Comparison of ENCODE assay signal across 10 mouse cellular contexts in genomic region chr5:104131544-104131943, GRCm38 (mm10). TPM values are rescaled to one million over a fixed set of nuclear protein-coding genes. Genes with fewer than 3 reads are reported as not detected.
A peak's percentile ranks its signal among the peaks of the same experiment; 100 is the strongest.
DNase-seq lines count a peak whose midpoint lies in the region; ATAC-seq lines count a peak whose summit lies in the region.
"Had no signal": no experiment of that assay in that cellular context is flagged by ENCODE, and none has a peak within 500 bp of the region (broad histone marks: within the 10 kb centered on the region; RNA-seq: fewer than 3 reads in every experiment).

No protein-coding gene starts in this region.

- no peak overlapping the region for H3K4me3 ChIP-seq in heart, embryonic 12.5 days
- no peak overlapping the region for H3K4me3 ChIP-seq in kidney, embryonic 16.5 days (ENCODE audit: low read length)
- no peak overlapping the region for H3K4me3 ChIP-seq in forebrain, embryonic 13.5 days
- H3K4me3 ChIP-seq: neural tube, embryonic 13.5 days had no signal

- H3K4me1 ChIP-seq in heart, embryonic 12.5 days (replicated peaks), result no peaks in the 10 kb centered on the region; the same call in 1 of the 2 replicates
- H3K4me1 ChIP-seq in kidney, embryonic 16.5 days (ENCODE audit: insufficient read depth, low read length), result peaks cover 7% of the 10 kb centered on the region
- H3K4me1 ChIP-seq in forebrain, embryonic 13.5 days, result no peaks in the 10 kb centered on the region
- H3K4me1 ChIP-seq: neural tube, embryonic 13.5 days had no signal

- no peaks in the 10 kb centered on the region for H3K36me3 ChIP-seq in heart, embryonic 12.5 days
- no peaks in the 10 kb centered on the region for H3K36me3 ChIP-seq in kidney, embryonic 16.5 days (ENCODE audit: insufficient read depth, low read length)
- no peaks in the 10 kb centered on the region for H3K36me3 ChIP-seq in forebrain, embryonic 13.5 days (ENCODE audit: poor library complexity, severe bottlenecking)
- H3K36me3 ChIP-seq: neural tube, embryonic 13.5 days had no signal

- 53% methylated on average over 4 of the region's 4 CpGs for WGBS in heart, embryonic 12.5 days
- WGBS in kidney, embryonic 16.5 days, result 59% methylated on average over 4 of the region's 4 CpGs
- WGBS in forebrain, embryonic 13.5 days, result 78% methylated on average over 4 of the region's 4 CpGs

- H3K4me2 ChIP-seq in heart, embryonic 12.5 days, result no peak overlapping the region
- no peak overlapping the region for H3K4me2 ChIP-seq in kidney, embryonic 16.5 days (replicated peaks; ENCODE audit: low read depth, low read length)
- no peak overlapping the region for H3K4me2 ChIP-seq in forebrain, embryonic 13.5 days
- H3K4me2 ChIP-seq: neural tube, embryonic 13.5 days had no signal

- no peak overlapping the region for H3K27ac ChIP-seq in heart, embryonic 12.5 days (ENCODE audit: poor library complexity, severe bottlenecking)
- H3K27ac ChIP-seq in kidney, embryonic 16.5 days (ENCODE audit: low read length), result no peak overlapping the region
- H3K27ac ChIP-seq in forebrain, embryonic 13.5 days, result no peak overlapping the region
- H3K27ac ChIP-seq: neural tube, embryonic 13.5 days had no signal

- no peak for DNase-seq in heart, adult 9 months (ENCODE audit: low spot score in 2 of 2)
- peak; percentile 30 for DNase-seq in A20 (ENCODE audit: low read depth, low spot score)
- peak; percentile 60 for DNase-seq in adrenal gland, adult 8-10 months
- DNase-seq in thymus, postnatal 25 days, result no peak
- no peak for DNase-seq in left cerebral cortex, adult 8-10 months (ENCODE audit: low spot score in 2 of 2)

- H3K27me3 ChIP-seq in heart, embryonic 12.5 days (replicated peaks), result no peaks in the 10 kb centered on the region
- H3K27me3 ChIP-seq in kidney, embryonic 16.5 days (ENCODE audit: insufficient read depth, low read length), result no peaks in the 10 kb centered on the region
- no peaks in the 10 kb centered on the region for H3K27me3 ChIP-seq in forebrain, embryonic 13.5 days
- H3K27me3 ChIP-seq: neural tube, embryonic 13.5 days had no signal

- no peak overlapping the region for H3K9ac ChIP-seq in heart, embryonic 12.5 days
- no peak overlapping the region for H3K9ac ChIP-seq in kidney, embryonic 16.5 days (replicated peaks; ENCODE audit: low read length)
- no peak overlapping the region for H3K9ac ChIP-seq in forebrain, embryonic 13.5 days
- H3K9ac ChIP-seq: neural tube, embryonic 13.5 days had no signal

- H3K9me3 ChIP-seq in heart, embryonic 12.5 days (replicated peaks), result no peaks in the 10 kb centered on the region
- H3K9me3 ChIP-seq in kidney, embryonic 16.5 days (ENCODE audit: low read length), result no peaks in the 10 kb centered on the region
- H3K9me3 ChIP-seq in forebrain, embryonic 13.5 days (replicated peaks), result no peaks in the 10 kb centered on the region
- H3K9me3 ChIP-seq: neural tube, embryonic 13.5 days had no signal

- peak; percentile 36; the same call in 1 of the 2 replicates for ATAC-seq in heart, embryonic 12.5 days (ENCODE audit: insufficient number of reproducible peaks, low FRiP score)
- ATAC-seq in kidney, embryonic 16.5 days (ENCODE audit: low FRiP score, low TSS enrichment), result peak; percentile 62; the same call in 1 of the 2 replicates
- no peak for ATAC-seq in forebrain, embryonic 13.5 days

RNA-seq across cellular contexts. Expression of gene Sparcl1, which starts 18.0 kb away (rescaled TPM):
- 21.2 and 25.4 TPM in 2 replicates for polyA plus RNA-seq in heart, embryonic 12.5 days (2016; fragmentation: Nextera tagmentation; extraction: Ambion mirVana)
- total RNA-seq in adrenal gland, adult 8-10 months (2022), result 10 to 100 TPM; 33.3 to 48.7 (median 41.3) TPM
- polyA plus RNA-seq in kidney, embryonic 16.5 days (2015; fragmentation: Nextera tagmentation; extraction: Ambion mirVana), result 56.7 and 79.2 TPM in 2 replicates
- 1,000 to 10,000 TPM; 1,561 to 1,708 (median 1,583) TPM for total RNA-seq in left cerebral cortex, adult 8-10 months (2022)
- 34.7 and 41.3 TPM in 2 replicates for polyA plus RNA-seq in forebrain, embryonic 13.5 days (2015; fragmentation: Nextera tagmentation; extraction: Ambion mirVana)

RNA-seq across cellular contexts. Expression of gene Dspp, which starts 39.0 kb away (rescaled TPM):
- polyA plus RNA-seq in heart, embryonic 12.5 days (2016; fragmentation: Nextera tagmentation; extraction: Ambion mirVana), result not detected in 2 replicates
- total RNA-seq in adrenal gland, adult 8-10 months (2022), result not detected
- not detected in 2 replicates for polyA plus RNA-seq in kidney, embryonic 16.5 days (2015; fragmentation: Nextera tagmentation; extraction: Ambion mirVana)
- total RNA-seq in left cerebral cortex, adult 8-10 months (2022), result under 1 TPM in 2 of 4 experiments, not detected in 2; 0.12 to 0.13 TPM
- not detected in 2 replicates for polyA plus RNA-seq in forebrain, embryonic 13.5 days (2015; fragmentation: Nextera tagmentation; extraction: Ambion mirVana)
- polyA plus RNA-seq: intestine, embryonic 14.5 days; neural tube, embryonic 13.5 days had no signal

RNA-seq across cellular contexts. Expression of gene Gm17660, which starts 54.1 kb away (rescaled TPM):
- not detected in 2 replicates for polyA plus RNA-seq in heart, embryonic 12.5 days (2016; fragmentation: Nextera tagmentation; extraction: Ambion mirVana)
- total RNA-seq in adrenal gland, adult 8-10 months (2022), result not detected
- not detected in 2 replicates for polyA plus RNA-seq in kidney, embryonic 16.5 days (2015; fragmentation: Nextera tagmentation; extraction: Ambion mirVana)
- not detected for total RNA-seq in left cerebral cortex, adult 8-10 months (2022)
- not detected in 2 replicates for polyA plus RNA-seq in forebrain, embryonic 13.5 days (2015; fragmentation: Nextera tagmentation; extraction: Ambion mirVana)
- polyA plus RNA-seq: intestine, embryonic 14.5 days; neural tube, embryonic 13.5 days had no signal

Comparison
In these comparisons a context has a peak if more than half of its experiments do, and no peak if none do; other contexts are left out.
1. DNase-seq: peak in A20 (single experiment) and adrenal gland, adult 8-10 months (single experiment); none in heart, adult 9 months (0 of 2), thymus, postnatal 25 days (single experiment) and left cerebral cortex, adult 8-10 months (0 of 2).